Mouse (Mus musculus) CH12.LX (cell line): Measurements from ENCODE around the gene Nsun2.

Experiments used
- CHD2 ChIP-seq: IDR thresholded peaks from 2 replicates; pipeline ENCODE4 v1.6.1; 2011; ENCODE audit warnings: low read length, improper control_type of control experiment
- CTCF ChIP-seq, 2 experiments: IDR thresholded peaks in 1 of 2; conservative IDR thresholded peaks in 1 of 2; 2 replicates each; pipeline ENCODE4 v1.5.1; 2011 to 2012; ENCODE audit warnings: low read depth in 2 of 2, low read length in 2 of 2, improper control_type of control experiment in 1 of 2, inconsistent platforms in 1 of 2, mild to moderate bottlenecking in 1 of 2, moderate library complexity in 1 of 2
- E2F4 ChIP-seq: IDR thresholded peaks from 2 replicates; pipeline ENCODE4 v1.6.1; 2011; ENCODE audit warnings: low read depth, low read length, improper control_type of control experiment; ENCODE audit not compliant: insufficient replicate concordance
- EP300 ChIP-seq: IDR thresholded peaks from 2 replicates; pipeline ENCODE4 v1.6.1; 2011; ENCODE audit warnings: low read length, improper control_type of control experiment
- KAT2A ChIP-seq: IDR thresholded peaks from 2 replicates; pipeline ENCODE4 v1.6.1; 2012; ENCODE audit warnings: low read length, improper control_type of control experiment, inconsistent platforms; ENCODE audit not compliant: insufficient replicate concordance
- MXI1 ChIP-seq: IDR thresholded peaks from 2 replicates; pipeline ENCODE4 v1.6.1; 2011; ENCODE audit warnings: mild to moderate bottlenecking, low read depth, low read length, improper control_type of control experiment
- POLR2A ChIP-seq: IDR thresholded peaks from 2 replicates; pipeline ENCODE4 v1.6.1; 2011; ENCODE audit warnings: low read depth, mild to moderate bottlenecking, improper control_type of control experiment, low read length
- POLR2AphosphoS2 ChIP-seq: IDR thresholded peaks from 2 replicates; pipeline ENCODE4 v1.6.1; 2011; ENCODE audit warnings: low read depth, low read length, improper control_type of control experiment
- RAD21 ChIP-seq: IDR thresholded peaks from 2 replicates; pipeline ENCODE4 v1.6.1; 2011; ENCODE audit warnings: low read depth, mild to moderate bottlenecking, low read length, improper control_type of control experiment, moderate library complexity
- TCF12 ChIP-seq: IDR thresholded peaks from 2 replicates; pipeline ENCODE4 v1.6.1; 2014; ENCODE audit warnings: low read depth, mild to moderate bottlenecking, inconsistent platforms, low read length, improper control_type of control experiment
- USF1 ChIP-seq: IDR thresholded peaks from 2 replicates; pipeline ENCODE4 v1.6.1; 2014; ENCODE audit warnings: low read depth, mild to moderate bottlenecking, inconsistent platforms, low read length, improper control_type of control experiment
- USF2 ChIP-seq: conservative IDR thresholded peaks from 2 replicates; pipeline ENCODE4 v1.6.1; 2011; ENCODE audit warnings: low read depth, low read length, improper control_type of control experiment
- ZNF384 ChIP-seq: IDR thresholded peaks from 2 replicates; pipeline ENCODE4 v1.6.1; 2012; ENCODE audit warnings: low read depth, low read length, improper control_type of control experiment, inconsistent platforms

DNA sequence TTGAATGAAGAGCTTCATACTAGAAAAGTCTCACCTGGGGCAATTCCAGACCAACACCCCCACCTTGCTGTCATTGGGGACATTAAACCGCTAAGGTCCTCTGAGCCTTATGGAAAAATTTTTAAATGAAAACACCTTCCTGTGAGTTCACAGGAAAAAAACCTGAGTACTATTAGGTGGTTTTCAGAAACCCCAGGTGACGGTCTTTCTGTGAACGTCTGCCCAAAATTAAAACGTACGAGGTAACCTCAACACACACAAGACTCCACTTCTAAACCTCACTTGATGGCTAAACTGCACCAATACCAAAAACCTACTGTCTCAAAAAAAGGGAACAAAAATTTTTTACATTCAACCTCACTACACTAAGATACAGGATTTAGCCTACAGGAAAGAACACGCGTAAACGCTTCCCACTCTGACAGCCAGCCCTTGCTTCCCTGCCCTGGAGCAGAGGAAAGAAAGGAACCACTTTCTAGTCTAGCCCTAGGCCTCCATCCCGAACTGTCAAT is 597 bp upstream of the Nsun2 start:
- TF ChIP-seq CTCF (conservative IDR thresholded peaks at IDR 0.05 in 1 of 2, IDR thresholded peaks at IDR 0.05 in 1 of 2; ENCODE audit: low read depth in 2 of 2, low read length in 2 of 2) (no peak; a peak in 1 of 4 replicates), EP300 (no peak), MXI1 (no peak), CHD2 (no peak), TCF12 (no peak), KAT2A (no peak), E2F4 (no peak), RAD21 (peak; percentile 12), USF1 (no peak), POLR2AphosphoS2 (no peak), POLR2A (no peak), ZNF384 (no peak), USF2 (no peak)
